Mouse (Mus musculus) liver, embryonic 14.5 days (tissue): Measurements from ENCODE around the gene Olfr1351.
"Not testable (repeated sequence)": the region's sequence is repeated elsewhere in the genome, so short reads cannot be mapped to it uniquely, and the experiment has no call there.

ENCODE experiments used
- CTCF ChIP-seq: IDR thresholded peaks from 2 replicates; pipeline ENCODE4 v1.5.1; 2016; ENCODE audit warnings: antibody characterized with exemption, low read depth, control low read depth
- EP300 ChIP-seq: IDR thresholded peaks from 2 replicates; pipeline ENCODE4 v1.6.1; 2016; ENCODE audit warnings: antibody characterized with exemption, low read depth

DNA sequence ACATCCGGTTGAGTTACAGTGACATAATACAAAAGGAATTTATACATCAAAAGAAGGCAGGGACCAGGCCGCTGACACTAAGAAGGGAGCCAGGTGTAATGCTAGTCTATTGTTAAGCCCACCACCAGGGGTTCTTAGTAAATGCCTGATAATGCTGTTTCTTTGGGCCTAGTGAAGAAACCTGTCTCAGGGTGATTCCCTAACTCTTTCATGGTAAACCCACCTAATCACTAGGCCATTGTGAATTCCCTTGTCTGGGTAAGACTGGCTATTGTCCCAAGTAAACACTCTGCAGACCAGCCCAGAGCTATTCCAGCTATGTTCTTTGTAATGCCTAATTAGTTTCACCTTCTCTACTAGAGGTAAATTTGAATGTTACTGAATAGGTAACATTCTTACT is 30.2 kb downstream of the Olfr1351 start:
- not testable (repeated sequence) for TF ChIP-seq EP300, CTCF
